Mouse (Mus musculus): ENCODE measurements around the gene Kcnn1. TPM values are rescaled to one million over a fixed set of nuclear protein-coding genes. Genes with fewer than 3 reads are reported as not detected.

Kcnn1 gene
- total RNA-seq, 2 experiments from 2014 or later, result 18.3 to 27.0 TPM

- DNase-seq (ENCODE audit: low spot score in 2 of 2), result no peak
- intact Hi-C loops (cut with DNase I), result no loop called here
Measured at GRCm38 (mm10) chr8:70850132-70850845, 12.8 kb downstream of the Kcnn1 start.

GRCm38 (mm10) chr8:70849333-70849990, 13.6 kb downstream of the Kcnn1 start:
- DNase-seq (ENCODE audit: low spot score in 2 of 2), result no peak
- intact Hi-C loops (cut with DNase I), result no loop called here

GRCm38 (mm10) chr8:70846371-70847154, 16.5 kb downstream of the Kcnn1 start:
- no peak for DNase-seq (ENCODE audit: low spot score in 2 of 2)

DNA sequence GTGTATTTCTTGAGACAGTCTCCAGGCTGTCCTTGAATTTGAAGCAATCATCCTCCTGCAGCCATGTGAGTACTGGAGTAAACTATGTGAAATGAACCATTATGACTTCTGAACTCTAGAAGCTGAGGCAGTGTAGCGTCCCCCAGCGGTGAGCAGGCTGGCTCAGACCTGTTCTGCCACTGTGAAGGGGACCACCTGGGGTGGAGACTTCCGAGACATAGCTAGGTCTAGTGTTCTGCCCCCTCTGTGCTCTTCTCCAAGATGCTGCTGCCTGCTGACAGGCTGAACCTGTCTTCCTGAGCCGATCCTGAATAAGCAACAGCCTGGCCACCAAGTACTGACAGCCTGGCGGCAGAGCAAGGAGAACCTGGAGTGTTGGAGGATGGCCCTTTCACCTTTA, 17.9 kb downstream of the Kcnn1 start:
- no peak for DNase-seq (ENCODE audit: low spot score in 2 of 2)
- intact Hi-C loops (cut with DNase I), result no loop called here

More at GRCm38 (mm10) chr8:70846371-70847154, 16.5 kb downstream of the Kcnn1 start:
- intact Hi-C loops (cut with DNase I), result no loop called here

GRCm38 (mm10) chr8:70844523-70844922, 18.5 kb downstream of the Kcnn1 start:
- peak; percentile 71 to 80 for DNase-seq (ENCODE audit: low spot score in 2 of 2)

GRCm38 (mm10) chr8:70843941-70844340, 19.1 kb downstream of the Kcnn1 start:
- no peak for DNase-seq (ENCODE audit: low spot score in 2 of 2)
- intact Hi-C loops (cut with DNase I), result loop anchor here (1.0 to 5.0 kb wide), 2 partner anchors 25 to 77 kb away; no protein-coding TSS in a partner anchor

More at GRCm38 (mm10) chr8:70844523-70844922, 18.5 kb downstream of the Kcnn1 start:
- intact Hi-C loops (cut with DNase I), result loop anchor here (1.0 to 5.0 kb wide), 2 partner anchors 25 to 77 kb away; no protein-coding TSS in a partner anchor

- no peak for DNase-seq (ENCODE audit: low spot score in 2 of 2)
- intact Hi-C loops (cut with DNase I), result loop anchor here (5.0 kb wide), 1 partner anchor 76 kb away; no protein-coding TSS in a partner anchor
Measured at GRCm38 (mm10) chr8:70843214-70843773, 19.8 kb downstream of the Kcnn1 start.

DNA sequence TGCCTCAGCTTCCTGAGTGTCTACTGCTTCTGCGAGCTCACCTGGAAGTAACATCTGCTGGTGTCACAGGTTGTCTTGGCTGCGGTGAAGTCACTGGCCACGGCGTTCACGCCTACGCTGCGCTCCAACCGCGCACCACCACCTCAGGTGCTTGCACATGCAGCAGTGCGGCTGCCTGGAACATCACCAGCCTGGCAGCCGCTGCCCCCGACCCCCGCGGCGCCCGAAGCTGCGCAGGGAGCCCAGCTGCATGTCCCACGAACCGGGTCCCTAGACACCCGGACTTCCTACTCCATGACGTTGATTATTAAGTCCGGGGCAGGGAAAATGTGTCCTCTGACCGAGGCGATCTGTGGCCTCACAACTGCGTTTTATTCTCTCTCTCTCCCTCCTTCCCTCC, 20.6 kb downstream of the Kcnn1 start:
- intact Hi-C loops (cut with DNase I), result loop anchor here (5.0 kb wide), 1 partner anchor 75 kb away; no protein-coding TSS in a partner anchor
- DNase-seq (ENCODE audit: low spot score in 2 of 2), result no peak

GRCm38 (mm10) chr8:70841147-70842072, 21.6 kb downstream of the Kcnn1 start:
- DNase-seq (ENCODE audit: low spot score in 2 of 2), result peak; percentile 80 to 89
- intact Hi-C loops (cut with DNase I), result loop anchor here (2.0 to 5.0 kb wide), 2 partner anchors 74 to 123 kb away; partner anchors contain the start of gene Gm3336

- intact Hi-C loops (cut with DNase I), result loop anchor here (2.0 to 5.0 kb wide), 2 partner anchors 73 to 122 kb away; partner anchors contain the start of gene Gm3336
- no peak for DNase-seq (ENCODE audit: low spot score in 2 of 2)
Measured at GRCm38 (mm10) chr8:70840590-70840989, 22.5 kb downstream of the Kcnn1 start.

DNA sequence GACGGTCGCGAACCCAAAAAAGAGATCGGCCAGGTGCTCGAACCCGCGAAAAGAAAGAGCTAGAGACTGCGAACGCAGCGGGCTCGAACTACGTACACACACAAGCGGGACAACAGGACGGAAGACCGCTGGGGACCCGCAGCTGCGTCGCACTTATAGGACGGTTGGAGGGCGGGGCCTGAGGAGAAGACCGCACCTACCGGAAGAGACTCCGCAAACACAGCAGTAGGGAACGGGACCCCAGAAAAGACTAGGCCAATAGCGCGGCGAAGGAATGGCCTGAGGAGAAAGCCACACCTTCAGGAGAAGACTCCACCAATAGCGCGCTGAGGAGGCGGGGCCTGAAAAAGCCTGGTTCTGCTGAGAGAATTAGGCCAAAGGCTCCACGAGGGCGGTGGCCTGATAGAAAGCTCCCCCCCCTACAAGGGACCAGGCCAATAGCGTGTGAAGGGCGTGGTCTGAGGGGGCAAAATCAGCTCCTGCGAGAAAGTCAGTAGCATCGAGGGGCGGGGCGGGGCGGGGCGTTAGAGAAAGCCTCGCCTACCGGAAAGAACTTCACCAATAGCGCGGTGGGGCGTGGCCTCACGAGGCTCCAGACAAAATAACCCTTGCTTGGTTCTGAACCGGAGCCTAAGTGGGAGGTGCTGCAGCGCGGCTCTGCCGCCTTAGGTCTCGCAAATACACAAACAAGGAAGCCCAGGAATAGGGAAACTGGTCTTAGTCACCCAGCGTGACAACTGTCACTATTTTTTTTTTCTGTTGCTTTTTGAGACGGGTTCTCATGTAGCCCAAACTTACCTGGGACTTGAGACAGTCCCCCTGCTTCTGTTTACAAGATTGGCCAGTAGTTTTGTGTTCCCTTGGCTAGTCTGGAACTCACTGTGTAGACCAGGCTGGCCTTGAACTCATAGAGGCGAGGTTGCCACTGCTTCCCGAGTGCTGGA, 23.4 kb downstream of the Kcnn1 start, which contains the start of gene Arrdc2:
Gene Arrdc2, minus strand, starts transcription at position 313 of the 944 bp plus-strand sequence.
- intact Hi-C loops (cut with DNase I), result loop anchor here (2.0 to 5.0 kb wide), 3 partner anchors 17 to 121 kb away; partner anchors contain the start of gene Gm3336
- peak; percentile 96 to 97 for DNase-seq (ENCODE audit: low spot score in 2 of 2)

- intact Hi-C loops (cut with DNase I), result loop anchor here (2.0 kb wide), 1 partner anchor 16 kb away; no protein-coding TSS in a partner anchor
- no peak for DNase-seq (ENCODE audit: low spot score in 2 of 2)
Measured at GRCm38 (mm10) chr8:70838654-70839407, 24.2 kb downstream of the Kcnn1 start.

DNA sequence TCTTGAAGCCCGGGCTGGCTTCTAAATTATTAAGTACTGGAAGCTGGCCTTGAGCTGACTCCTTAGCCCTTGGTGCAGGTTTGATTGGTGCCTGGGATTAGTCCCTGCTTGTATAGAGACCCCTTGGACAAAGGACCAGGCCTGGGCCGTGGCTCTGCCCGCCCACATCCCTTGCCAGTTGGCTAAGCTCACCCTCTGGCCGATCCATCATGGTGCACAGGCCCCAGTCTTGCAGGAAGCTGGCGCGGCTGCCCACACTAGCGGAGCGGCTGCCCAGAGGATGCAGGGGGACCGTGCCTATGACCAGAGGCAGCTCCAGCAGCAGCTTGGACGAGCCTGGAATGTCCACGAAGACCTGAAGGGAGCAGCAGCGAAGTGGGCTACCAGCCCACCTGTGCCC, 26.4 kb downstream of the Kcnn1 start:
- intact Hi-C loops (cut with DNase I), result no loop called here
- DNase-seq (ENCODE audit: low spot score in 2 of 2), result no peak

GRCm38 (mm10) chr8:70834071-70834470, 29.0 kb downstream of the Kcnn1 start:
- intact Hi-C loops (cut with DNase I), result no loop called here
- no peak for DNase-seq (ENCODE audit: low spot score in 2 of 2)

DNA sequence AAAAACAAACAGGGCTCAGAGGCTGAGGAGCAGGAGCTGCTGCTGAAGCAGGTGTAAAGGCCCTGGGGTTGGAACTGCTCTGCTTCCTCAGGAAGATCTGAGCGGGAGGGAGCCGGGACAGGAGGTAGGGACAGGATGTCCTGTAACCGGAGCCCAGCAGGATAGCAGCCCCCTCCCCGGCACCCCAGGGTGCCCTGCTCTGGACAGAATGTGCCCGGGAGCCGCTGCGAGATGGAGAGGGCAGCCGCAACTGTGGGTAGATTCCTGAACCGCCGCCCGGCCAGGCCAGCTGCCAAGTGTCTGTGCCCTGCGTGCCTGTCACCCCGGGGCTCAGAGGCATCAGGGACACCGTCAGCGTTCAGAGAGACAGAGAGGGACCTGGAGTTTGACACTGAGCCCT, 29.5 kb downstream of the Kcnn1 start:
- peak; percentile 45 to 48 for DNase-seq (ENCODE audit: low spot score in 2 of 2)
- intact Hi-C loops (cut with DNase I), result no loop called here

DNA sequence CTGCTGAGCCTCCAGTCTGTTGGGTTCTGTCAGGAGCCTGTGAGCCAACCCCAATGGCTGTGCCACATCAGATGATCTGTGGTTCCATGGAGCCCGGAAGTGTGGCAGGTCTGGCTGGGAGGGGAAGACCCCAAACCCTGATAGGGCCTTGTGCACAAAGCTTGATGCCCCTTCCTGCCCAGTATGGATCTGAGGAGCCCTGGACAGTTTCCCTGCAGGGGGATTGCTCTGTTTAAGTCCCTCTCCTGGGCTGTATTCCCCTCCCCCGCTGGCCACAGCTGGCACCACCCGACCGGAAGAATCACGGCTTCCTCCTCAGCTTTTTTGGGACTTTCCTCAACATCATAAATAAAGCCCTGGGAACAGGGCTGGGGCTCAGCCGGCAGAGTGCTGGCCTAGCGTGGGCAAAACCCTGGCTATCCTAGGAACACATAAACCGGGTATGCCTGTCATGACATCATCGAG, 30.0 kb downstream of the Kcnn1 start:
- intact Hi-C loops (cut with DNase I), result no loop called here
- DNase-seq (ENCODE audit: low spot score in 2 of 2), result no peak

All from left cerebral cortex, postnatal 36 days (tissue).